Mouse (Mus musculus) CH12.LX (cell line): ENCODE results near the gene Ap5m1. TPM values are rescaled to one million over a fixed set of nuclear protein-coding genes. Genes with fewer than 3 reads are reported as not detected.

Source experiments
- DNase-seq: peaks from one replicate; pipeline ENCODE4 v3.0.0-alpha.2; 2013; ENCODE audit errors: extremely low read depth
- H3K27ac ChIP-seq: 2 replicates; pipeline ENCODE4 v1.5.1; 2012; ENCODE audit warnings: low read depth, mild to moderate bottlenecking, control low read depth, moderate library complexity; ENCODE audit not compliant: insufficient read depth
- H3K27me3 ChIP-seq: replicated peaks from 2 replicates; pipeline ENCODE3; 2012; ENCODE audit warnings: inconsistent platforms
- H3K36me3 ChIP-seq, 2 experiments: replicated peaks in 1 of 2; 2 replicates each; pipeline versions ENCODE3 to v1.6.1; 2012; ENCODE audit warnings: inconsistent platforms in 1 of 2, low read length in 1 of 2, mild to moderate bottlenecking in 1 of 2, mixed read lengths in 1 of 2, moderate library complexity in 1 of 2; ENCODE audit not compliant: control insufficient read depth in 1 of 2, insufficient read depth in 1 of 2
- H3K4me1 ChIP-seq, 2 experiments: 2 replicates each; pipeline ENCODE4 v1.6.1; 2012; ENCODE audit warnings: inconsistent platforms in 1 of 2, moderate library complexity in 1 of 2; ENCODE audit not compliant: insufficient read depth in 2 of 2, control insufficient read depth in 1 of 2
- H3K4me2 ChIP-seq: 2 replicates; pipeline ENCODE4 v1.6.1; 2012; ENCODE audit warnings: low read depth, mild to moderate bottlenecking, control low read depth; ENCODE audit not compliant: poor library complexity, insufficient read depth, severe bottlenecking
- H3K4me3 ChIP-seq, 3 experiments: fragments of 150-350 bp in 1 of 3; sonication (generic) in 1 of 3; replicated peaks in 1 of 3; 2 replicates each; pipeline versions ENCODE3 to v1.5.1; 2011 to 2012; ENCODE audit warnings: low read depth in 2 of 3, low read length in 2 of 3, mild to moderate bottlenecking in 2 of 3, moderate library complexity in 2 of 3, control low read depth in 1 of 3, improper control_type of control experiment in 1 of 3, inconsistent platforms in 1 of 3, mixed read lengths in 1 of 3; ENCODE audit not compliant: poor library complexity in 1 of 3
- H3K79me2 ChIP-seq: replicated peaks from 2 replicates; pipeline ENCODE4 v1.6.1; 2012; ENCODE audit warnings: mild to moderate bottlenecking, moderate library complexity; ENCODE audit not compliant: control insufficient read depth, poor library complexity, insufficient read depth, severe bottlenecking; ENCODE audit errors: extremely low read depth
- H3K9ac ChIP-seq: 2 replicates; pipeline ENCODE4 v1.6.1; 2012; ENCODE audit warnings: low read depth, mild to moderate bottlenecking, control low read depth, moderate library complexity; ENCODE audit not compliant: insufficient read depth
- H3K9me3 ChIP-seq: replicated peaks from 2 replicates; pipeline ENCODE3; 2012; ENCODE audit warnings: low read length, inconsistent platforms, mixed read lengths
- CHD2 ChIP-seq: IDR thresholded peaks from 2 replicates; pipeline ENCODE4 v1.6.1; 2011; ENCODE audit warnings: low read length, improper control_type of control experiment
- ELF1 ChIP-seq: IDR thresholded peaks from 2 replicates; pipeline ENCODE4 v1.6.1; 2014; ENCODE audit warnings: low read depth, mild to moderate bottlenecking, inconsistent platforms, low read length, improper control_type of control experiment
- ETS1 ChIP-seq: conservative IDR thresholded peaks from 2 replicates; pipeline ENCODE4 v1.6.1; 2012; ENCODE audit warnings: low read depth, mild to moderate bottlenecking, inconsistent platforms, low read length, improper control_type of control experiment, moderate library complexity
- IRF4 ChIP-seq: IDR thresholded peaks from 2 replicates; pipeline ENCODE4 v1.6.1; 2014; ENCODE audit warnings: low read depth, mild to moderate bottlenecking, inconsistent platforms, low read length, improper control_type of control experiment
- JUN ChIP-seq: IDR thresholded peaks from 2 replicates; pipeline ENCODE4 v1.6.1; 2011; ENCODE audit warnings: low read depth, mild to moderate bottlenecking, low read length, improper control_type of control experiment, moderate library complexity; ENCODE audit not compliant: insufficient read depth
- MAZ ChIP-seq: IDR thresholded peaks from 2 replicates; pipeline ENCODE4 v1.6.1; 2012; ENCODE audit warnings: low read depth, mild to moderate bottlenecking, inconsistent platforms, low read length, improper control_type of control experiment, moderate library complexity
- MXI1 ChIP-seq: IDR thresholded peaks from 2 replicates; pipeline ENCODE4 v1.6.1; 2011; ENCODE audit warnings: mild to moderate bottlenecking, low read depth, low read length, improper control_type of control experiment
- SMC3 ChIP-seq: IDR thresholded peaks from 2 replicates; pipeline ENCODE4 v1.6.1; 2011; ENCODE audit warnings: low read depth, low read length, improper control_type of control experiment
- TBP ChIP-seq: conservative IDR thresholded peaks from 2 replicates; pipeline ENCODE4 v1.6.1; 2011; ENCODE audit warnings: low read depth, low read length, improper control_type of control experiment
- TCF12 ChIP-seq: IDR thresholded peaks from 2 replicates; pipeline ENCODE4 v1.6.1; 2014; ENCODE audit warnings: low read depth, mild to moderate bottlenecking, inconsistent platforms, low read length, improper control_type of control experiment
- ZC3H11A ChIP-seq: IDR thresholded peaks from 2 replicates; pipeline ENCODE4 v1.6.1; 2012; ENCODE audit warnings: low read depth, mild to moderate bottlenecking, inconsistent platforms, low read length, improper control_type of control experiment
- dilution Hi-C: fragments of 300-500 bp; cut with MboI; formaldehyde crosslinking; loops from 2 replicates; pipeline ENCODE4 v1.14.3; 2020; ENCODE audit warnings: low sequenced_read_pairs; ENCODE audit not compliant: extremely low pct_unique_long_range_greater_than_20kb, extremely low pct_ligation_motif_present
- in situ Hi-C: fragments of 300-500 bp; cut with MboI; formaldehyde crosslinking; loops from 3 replicates; pipeline ENCODE4 v1.14.3; 2019; ENCODE audit warnings: low sequenced_read_pairs, low pct_ligation_motif_present, low pct_unique_long_range_greater_than_20kb, mixed read lengths
- polyA plus RNA-seq: library from polyadenylated mRNA; unstranded; fragments of >175 nt; gene quantifications from 2 replicates; pipeline ENCODE4 v1.2.1, GENCODE M21; 2012; ENCODE audit warnings: low read depth; ENCODE audit not compliant: insufficient read length
- total RNA-seq, 2 experiments: library from RNA; depleted of rRNA; stranded (reverse); fragments of 300-350 nt in 1 of 2; fragments of >200 nt in 1 of 2; gene quantifications; 2 replicates each; pipeline ENCODE4 v1.2.3; 2012 to 2014

The Ap5m1 gene
- total and polyA plus RNA-seq, 3 experiments = 12.4 to 29.1 (median 12.9) TPM

GRCm38 (mm10) chr14:49086522-49086921, 20.6 kb downstream of the Ap5m1 start:
- Histone ChIP-seq H3K36me3 (peaks cover 9 to 46% of the 10 kb centered on the region in 2 experiments), H3K79me2 (no peaks in the 10 kb centered on the region), H3K4me3 (no peak overlapping the region), H3K9ac (no peak overlapping the region), H3K27me3 (no peaks in the 10 kb centered on the region), H3K27ac (no peak overlapping the region)
- dilution Hi-C loops = no loop called here
- TF ChIP-seq SMC3 (no peak), CHD2 (no peak), TBP (no peak), TCF12 (no peak), ELF1 (no peak)
- TF ChIP-seq, all 38 proteins: peak for 0
- no peak for DNase-seq
- in situ Hi-C loops = no loop called here
- H3K4me1 ChIP-seq = peaks cover 3 to 11% of the 10 kb centered on the region in 2 experiments; a peak in 3 of 4 replicates
- H3K4me2 ChIP-seq = no peak overlapping the region
- H3K9me3 ChIP-seq = no peaks in the 10 kb centered on the region

- dilution Hi-C loops (no loop called here), in situ Hi-C loops (no loop called here)
- Histone ChIP-seq H3K27me3 (no peaks in the 10 kb centered on the region), H3K79me2 (no peaks in the 10 kb centered on the region), H3K27ac (no peak overlapping the region), H3K9ac (no peak overlapping the region), H3K36me3 (peaks cover 9 to 34% of the 10 kb centered on the region in 2 experiments), H3K4me3 (no peak overlapping the region), H3K9me3 (no peaks in the 10 kb centered on the region), H3K4me2 (no peak overlapping the region), H3K4me1 (peaks cover 3 to 11% of the 10 kb centered on the region in 2 experiments; a peak in 3 of 4 replicates)
- TF ChIP-seq JUN (no peak), ZC3H11A (no peak), ETS1 (no peak), MXI1 (no peak), MAZ (no peak), IRF4 (no peak)
- no peak for DNase-seq
Measured at GRCm38 (mm10) chr14:49088155-49089048, 22.5 kb downstream of the Ap5m1 start.
